Mouse (Mus musculus) lung, postnatal 0 days (tissue): ENCODE measurements at regions not wholly inside any gene's neighbourhood (a gene's known extent, or its start where the extent isn't known, plus 50 kb on each side); places are given as distances from the start of the nearest gene placed in this dataset.

Experiments
- ATAC-seq: fragments of 200-750 bp; cut with Nextera tagmentation; 2 replicates; pipeline ENCODE4 v1.8.0; 2017; ENCODE audit warnings: moderate library complexity
- DNase-seq: peaks from one replicate; pipeline ENCODE4 v3.0.0-alpha.2; 2016; ENCODE audit warnings: low spot score
- H3K27ac ChIP-seq: fragments of 300-500 bp; sonication (generic); 2 replicates; pipeline ENCODE4 v1.5.1; 2014; ENCODE audit warnings: antibody characterized with exemption, mild to moderate bottlenecking, low read length, mixed read lengths
- H3K27me3 ChIP-seq: fragments of 300-500 bp; sonication (generic); replicated peaks from 2 replicates; pipeline ENCODE4 v1.6.1; 2014; ENCODE audit warnings: low read length, mixed read lengths; ENCODE audit not compliant: insufficient read depth
- H3K36me3 ChIP-seq: fragments of 300-500 bp; sonication (generic); 2 replicates; pipeline ENCODE4 v1.6.1; 2014; ENCODE audit warnings: low read length, mixed read lengths; ENCODE audit not compliant: insufficient read depth
- H3K4me1 ChIP-seq: fragments of 300-500 bp; sonication (generic); 2 replicates; pipeline ENCODE4 v1.6.1; 2014; ENCODE audit warnings: antibody characterized with exemption, low read depth, low read length, mixed read lengths; ENCODE audit not compliant: insufficient read depth
- H3K4me2 ChIP-seq: fragments of 300-500 bp; sonication (generic); replicated peaks from 2 replicates; pipeline ENCODE4 v1.6.1; 2014; ENCODE audit warnings: low read depth, mild to moderate bottlenecking, low read length, moderate library complexity, mixed read lengths
- H3K4me3 ChIP-seq: fragments of 300-500 bp; sonication (generic); 2 replicates; pipeline ENCODE4 v1.5.1; 2014; ENCODE audit warnings: low read depth, low read length
- H3K9ac ChIP-seq: fragments of 300-500 bp; sonication (generic); replicated peaks from 2 replicates; pipeline ENCODE4 v1.6.1; 2014; ENCODE audit warnings: low read depth, mild to moderate bottlenecking
- H3K9me3 ChIP-seq: fragments of 300-500 bp; sonication (generic); 2 replicates; pipeline ENCODE4 v1.6.1; 2016; ENCODE audit warnings: low read length, mixed read lengths
- CTCF ChIP-seq: IDR thresholded peaks from 2 replicates; pipeline ENCODE4 v1.5.1; 2016; ENCODE audit warnings: antibody characterized with exemption, mild to moderate bottlenecking
- EP300 ChIP-seq: IDR thresholded peaks from 2 replicates; pipeline ENCODE4 v1.6.1; 2016; ENCODE audit warnings: antibody characterized with exemption, mild to moderate bottlenecking, control low read depth
- WGBS: fragments of 180-500 bp; shearing (Covaris S2); extraction: QIAGEN DNeasy Blood & Tissue Kit; methylation state at CpG from one replicate; pipeline ENCODE4 v1.1.7; 2014; 5-methylcytosine and 5-hydroxymethylcytosine counted together

DNA sequence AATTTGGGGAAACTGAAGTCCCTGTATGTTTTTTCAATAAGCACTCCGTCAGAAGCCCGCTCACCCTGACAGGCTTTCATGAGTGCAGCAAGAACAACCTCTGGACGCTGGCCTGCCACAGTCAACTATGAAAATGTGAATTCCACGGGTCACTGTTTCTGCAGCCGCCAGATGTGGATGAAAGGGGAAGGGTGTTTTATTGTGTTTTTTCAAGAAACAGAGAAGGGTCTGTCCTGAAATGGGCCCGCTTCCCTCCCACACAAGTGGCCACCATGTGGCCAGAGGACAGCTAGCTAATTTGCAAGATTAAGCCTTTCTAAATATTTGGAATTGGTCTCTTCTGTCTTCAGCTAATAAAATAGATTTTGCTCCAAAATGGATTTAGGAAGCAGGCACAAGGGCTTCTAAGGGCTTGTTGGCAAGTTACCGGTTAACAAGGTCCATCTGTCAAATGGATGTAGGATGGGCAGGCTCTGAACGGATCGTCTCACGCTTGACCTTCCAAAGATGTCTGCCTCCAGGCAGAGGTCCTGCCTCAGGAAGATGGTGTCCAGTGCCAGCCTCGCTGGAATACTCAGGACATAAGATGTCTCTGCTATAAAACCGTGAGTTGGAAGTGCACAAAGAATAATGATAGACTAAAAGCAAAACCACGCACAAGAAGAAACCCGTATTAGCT, 249.8 kb downstream of the Plpp3 start:
- Histone ChIP-seq H3K4me2 (no peak overlapping the region), H3K27ac (no peak overlapping the region), H3K27me3 (no peaks in the 10 kb centered on the region), H3K4me1 (no peaks in the 10 kb centered on the region), H3K9ac (no peak overlapping the region), H3K9me3 (no peaks in the 10 kb centered on the region), H3K4me3 (no peak overlapping the region), H3K36me3 (no peaks in the 10 kb centered on the region)
- DNase-seq (no peak), ATAC-seq (no peak)
- TF ChIP-seq EP300 (no peak), CTCF (no peak)
- WGBS, result 62% methylated on average over 14 of the region's 14 CpGs

DNA sequence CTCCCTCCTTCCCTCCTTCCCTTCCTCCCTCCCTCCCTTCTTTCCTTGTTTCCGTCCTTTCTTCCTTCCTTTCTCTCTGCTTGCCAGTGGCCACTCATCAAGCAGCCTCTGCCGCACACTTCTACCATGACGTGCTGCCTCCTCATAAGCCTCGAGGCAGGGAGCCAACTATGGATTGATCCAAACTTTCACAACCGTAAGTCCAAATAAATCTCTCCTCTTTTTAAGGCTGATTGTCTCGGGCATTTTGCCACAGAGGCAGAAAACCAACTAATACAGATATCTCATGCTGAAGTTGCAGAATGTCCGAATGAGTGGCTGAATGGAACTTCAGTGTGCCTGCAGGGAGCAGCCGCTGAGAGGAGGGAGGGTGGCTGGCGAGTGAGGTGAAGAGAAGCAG, 251.7 kb downstream of the Plpp3 start:
- H3K4me1 ChIP-seq, result no peaks in the 10 kb centered on the region
- no peak overlapping the region for H3K4me3 ChIP-seq
- no peak overlapping the region for H3K4me2 ChIP-seq
- ATAC-seq (no peak), DNase-seq (no peak)
- H3K9ac ChIP-seq, result no peak overlapping the region
- no peak overlapping the region for H3K27ac ChIP-seq
- H3K27me3 ChIP-seq, result no peaks in the 10 kb centered on the region
- no peaks in the 10 kb centered on the region for H3K36me3 ChIP-seq
- no peak for TF ChIP-seq EP300
- no peak for TF ChIP-seq CTCF
- H3K9me3 ChIP-seq, result no peaks in the 10 kb centered on the region
- 68% methylated on average over 9 of the region's 9 CpGs for WGBS

DNA sequence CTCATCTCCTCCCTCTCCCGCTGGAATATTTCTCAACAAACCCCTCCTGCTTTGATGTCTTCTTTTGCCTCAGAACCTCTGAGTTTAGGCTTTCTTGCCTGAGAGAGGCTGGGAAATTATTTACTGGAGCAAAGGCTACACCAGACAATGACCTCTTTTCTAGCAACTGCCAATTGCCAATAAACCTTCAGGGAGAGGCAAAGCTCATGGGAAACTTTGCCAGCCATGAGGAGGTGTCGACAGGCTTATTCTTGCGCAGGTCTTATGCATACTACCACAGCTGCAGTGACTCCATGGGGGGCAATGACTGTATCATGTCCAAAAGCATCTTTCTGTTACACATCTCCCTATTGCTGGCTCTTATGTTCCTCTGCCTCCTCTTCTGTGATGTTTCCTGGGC, 260.0 kb downstream of the Plpp3 start:
- 92% methylated on average over 3 of the region's 3 CpGs for WGBS
- H3K9me3 ChIP-seq, result no peaks in the 10 kb centered on the region

DNA sequence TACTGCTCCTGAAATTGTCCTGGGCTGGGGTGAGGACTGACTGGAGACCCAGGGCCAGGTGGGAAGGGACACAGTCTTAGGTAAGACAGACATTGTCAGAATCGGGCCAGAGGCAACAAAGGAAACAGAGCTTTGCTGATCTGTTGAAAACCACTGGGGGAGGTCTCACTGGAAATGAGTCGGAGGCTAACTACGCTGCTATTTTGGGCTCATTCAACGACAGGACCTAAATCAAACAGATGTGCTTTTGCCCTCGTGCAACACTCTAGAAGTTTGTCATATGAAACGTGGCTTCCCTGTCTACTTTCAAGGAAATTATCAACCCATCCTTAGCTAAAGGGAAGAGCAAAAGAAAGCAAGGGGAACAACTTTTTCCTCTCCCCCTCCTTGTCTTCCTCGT, 265.3 kb downstream of the Plpp3 start:
- TF ChIP-seq EP300 (no peak), CTCF (no peak)
- no peak overlapping the region for H3K9ac ChIP-seq
- no peaks in the 10 kb centered on the region for H3K36me3 ChIP-seq
- ATAC-seq, result no peak
- H3K4me1 ChIP-seq, result no peaks in the 10 kb centered on the region
- no peaks in the 10 kb centered on the region for H3K27me3 ChIP-seq
- H3K9me3 ChIP-seq, result no peaks in the 10 kb centered on the region
- DNase-seq, result no peak
- no peak overlapping the region for H3K4me3 ChIP-seq
- no peak overlapping the region for H3K4me2 ChIP-seq
- H3K27ac ChIP-seq, result no peak overlapping the region
- 24% methylated on average over 7 of the region's 7 CpGs for WGBS

More for the DNA sequence above, 260.0 kb downstream of the Plpp3 start:
- no peak overlapping the region for H3K4me3 ChIP-seq
- TF ChIP-seq EP300 (no peak), CTCF (no peak)
- H3K9ac ChIP-seq, result no peak overlapping the region
- no peaks in the 10 kb centered on the region for H3K36me3 ChIP-seq
- ATAC-seq (no peak), DNase-seq (no peak)
- no peaks in the 10 kb centered on the region for H3K27me3 ChIP-seq
- no peak overlapping the region for H3K4me2 ChIP-seq
- no peaks in the 10 kb centered on the region for H3K4me1 ChIP-seq
- H3K27ac ChIP-seq, result no peak overlapping the region

DNA sequence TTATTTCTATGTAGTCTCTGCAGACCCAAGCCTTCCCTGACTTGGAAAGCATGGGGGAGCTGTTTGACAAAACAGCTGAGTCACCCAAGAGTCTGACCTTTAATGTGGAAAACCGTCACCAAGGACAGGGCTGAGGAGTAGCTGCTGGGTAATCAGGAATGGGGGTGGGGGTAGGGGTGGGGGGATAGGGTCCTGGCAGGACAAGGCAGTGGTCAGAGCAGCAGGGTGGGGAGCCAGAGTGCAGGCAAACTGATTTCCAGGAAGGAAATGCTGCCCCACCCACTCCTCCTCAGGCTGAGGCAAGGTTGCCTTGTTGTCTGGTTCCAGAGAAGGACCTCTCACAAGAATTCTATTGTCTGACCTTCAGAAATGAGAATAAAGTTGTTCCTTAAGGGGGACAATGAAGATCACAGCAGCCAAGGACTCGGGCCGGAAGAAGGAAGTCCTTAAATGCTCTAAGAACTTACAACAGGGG, 266.6 kb downstream of the Plpp3 start:
- no peaks in the 10 kb centered on the region for H3K27me3 ChIP-seq
- TF ChIP-seq CTCF (peak; percentile 8; the same call in 1 of the 2 replicates), EP300 (peak; percentile 62)
- no peak overlapping the region for H3K4me2 ChIP-seq
- ATAC-seq (peak; percentile 93), DNase-seq (peak; percentile 65)
- H3K27ac ChIP-seq, result peak overlapping the region; percentile 54; the same call in 1 of the 2 replicates
- no peak overlapping the region for H3K9ac ChIP-seq
- 52% methylated on average over 3 of the region's 3 CpGs for WGBS
- H3K4me3 ChIP-seq, result no peak overlapping the region
- no peaks in the 10 kb centered on the region for H3K9me3 ChIP-seq
- H3K36me3 ChIP-seq, result no peaks in the 10 kb centered on the region
- no peaks in the 10 kb centered on the region for H3K4me1 ChIP-seq

DNA sequence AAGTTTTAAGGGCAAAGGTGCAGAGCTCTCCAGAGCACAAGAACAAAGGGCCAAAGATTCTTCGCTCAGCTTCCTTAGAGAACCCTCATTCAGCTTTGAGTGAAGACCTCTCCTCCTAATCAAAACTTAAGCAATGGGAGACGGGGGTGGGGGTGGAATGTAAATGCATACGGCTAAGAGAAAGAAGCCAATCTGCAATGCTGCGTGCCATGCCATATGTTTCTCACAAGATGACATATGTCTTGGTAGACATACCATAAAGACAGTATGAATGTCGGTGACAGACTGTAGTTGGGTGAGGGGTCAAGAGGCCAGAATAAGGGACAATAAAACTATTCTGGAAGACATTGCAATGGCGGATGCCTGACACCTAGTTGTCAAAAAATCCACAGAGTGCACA, 267.9 kb downstream of the Plpp3 start:
- no peaks in the 10 kb centered on the region for H3K9me3 ChIP-seq
- H3K4me3 ChIP-seq, result no peak overlapping the region
- DNase-seq (no peak), ATAC-seq (no peak)
- TF ChIP-seq CTCF (no peak), EP300 (no peak)
- 67% methylated on average over 6 of the region's 6 CpGs for WGBS
- no peaks in the 10 kb centered on the region for H3K36me3 ChIP-seq
- no peak overlapping the region for H3K4me2 ChIP-seq
- no peak overlapping the region for H3K9ac ChIP-seq
- H3K27ac ChIP-seq, result no peak overlapping the region
- H3K27me3 ChIP-seq, result no peaks in the 10 kb centered on the region
- H3K4me1 ChIP-seq, result no peaks in the 10 kb centered on the region

DNA sequence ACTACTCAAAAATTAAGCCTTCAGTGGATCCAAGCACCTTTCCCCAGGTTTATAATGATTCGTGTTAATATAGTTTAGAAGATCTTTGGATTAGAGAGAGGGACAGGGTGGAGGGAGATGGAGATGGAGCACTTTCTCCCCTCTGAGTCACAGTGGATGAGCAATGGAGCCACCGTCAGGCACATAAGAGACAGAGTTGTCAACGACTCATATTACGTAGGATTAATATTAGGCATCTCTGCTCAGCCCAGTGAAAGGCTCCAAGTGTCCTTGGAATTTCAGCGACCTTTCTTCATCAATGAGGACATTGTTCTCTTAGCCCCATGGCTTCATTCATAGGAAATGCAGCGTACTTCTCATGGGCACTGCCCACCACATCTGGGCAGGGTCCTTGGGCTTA, 270.4 kb downstream of the Plpp3 start:
- H3K27me3 ChIP-seq, result no peaks in the 10 kb centered on the region
- no peaks in the 10 kb centered on the region for H3K9me3 ChIP-seq
- no peak overlapping the region for H3K27ac ChIP-seq
- no peak overlapping the region for H3K9ac ChIP-seq
- 61% methylated on average over 6 of the region's 6 CpGs for WGBS
- H3K36me3 ChIP-seq, result no peaks in the 10 kb centered on the region
- no peak for DNase-seq
- no peaks in the 10 kb centered on the region for H3K4me1 ChIP-seq
- no peak for TF ChIP-seq CTCF
- no peak for TF ChIP-seq EP300
- no peak overlapping the region for H3K4me3 ChIP-seq
- no peak overlapping the region for H3K4me2 ChIP-seq
- ATAC-seq, result no peak
